Mouse (Mus musculus): ENCODE measurements around the gene Tmem62. TPM values are rescaled to one million over a fixed set of nuclear protein-coding genes. Genes with fewer than 3 reads are reported as not detected.
"Not testable (repeated sequence)": the region's sequence is repeated elsewhere in the genome, so short reads cannot be mapped to it uniquely, and the experiment has no call there.

Tmem62 gene
- polyA plus RNA-seq, 1 experiment from 2014 or later = 4.6 TPM

- no peak overlapping the region for H3K4me2 ChIP-seq
- no peak overlapping the region for H3K9ac ChIP-seq
- 92% methylated on average over 4 of the region's 4 CpGs for WGBS
- H3K27me3 ChIP-seq = no peaks in the 10 kb centered on the region
- H3K27ac ChIP-seq = no peak overlapping the region
- peaks cover 26% of the 10 kb centered on the region for H3K4me1 ChIP-seq
- no peaks in the 10 kb centered on the region for H3K9me3 ChIP-seq (replicated peaks)
- H3K36me3 ChIP-seq (ENCODE audit: poor library complexity, severe bottlenecking) = no peaks in the 10 kb centered on the region
- no peak overlapping the region for H3K4me3 ChIP-seq
- ATAC-seq = no peak
Observed at GRCm38 (mm10) chr2:120971766-120972165, 5.1 kb upstream of the Tmem62 start.

GRCm38 (mm10) chr2:120972257-120972656, 4.6 kb upstream of the Tmem62 start:
- H3K36me3 ChIP-seq (ENCODE audit: poor library complexity, severe bottlenecking); ATAC-seq: not testable (repeated sequence)
- 96% methylated on average over 8 of the region's 8 CpGs for WGBS

GRCm38 (mm10) chr2:120972964-120973363, 3.9 kb upstream of the Tmem62 start:
- 15% methylated on average over 5 of the region's 5 CpGs for WGBS
- H3K27me3 ChIP-seq = no peaks in the 10 kb centered on the region

More at GRCm38 (mm10) chr2:120972257-120972656, 4.6 kb upstream of the Tmem62 start:
- H3K27me3 ChIP-seq; H3K9me3 ChIP-seq (replicated peaks); H3K27ac ChIP-seq; H3K4me2 ChIP-seq; H3K9ac ChIP-seq; H3K4me3 ChIP-seq: not testable (repeated sequence)
- H3K4me1 ChIP-seq = peaks cover 24% of the 10 kb centered on the region

GRCm38 (mm10) chr2:120976308-120976707, 509 bp upstream of the Tmem62 start:
- no peak overlapping the region for H3K27ac ChIP-seq
- H3K36me3 ChIP-seq (ENCODE audit: poor library complexity, severe bottlenecking) = no peaks in the 10 kb centered on the region
- no peaks in the 10 kb centered on the region for H3K9me3 ChIP-seq (replicated peaks)
- 0 out of 2 replicates have a peak, but pooled peaks cover 10% of the 10 kb centered on the region for H3K4me1 ChIP-seq
- H3K4me3 ChIP-seq = no peak overlapping the region
- 0 out of 2 replicates have a peak overlapping the region, but pooled peaks have one; percentile 19 for H3K4me2 ChIP-seq
- no peaks in the 10 kb centered on the region for H3K27me3 ChIP-seq
- WGBS = 48% methylated on average over 4 of the region's 4 CpGs
- H3K9ac ChIP-seq = no peak overlapping the region
- no peak for ATAC-seq

More at GRCm38 (mm10) chr2:120972964-120973363, 3.9 kb upstream of the Tmem62 start:
- Histone ChIP-seq H3K9me3 (replicated peaks) (no peaks in the 10 kb centered on the region), H3K4me3 (no peak overlapping the region), H3K9ac (no peak overlapping the region), H3K36me3 (ENCODE audit: poor library complexity, severe bottlenecking) (no peaks in the 10 kb centered on the region), H3K4me1 (peaks cover 29% of the 10 kb centered on the region), H3K4me2 (no peak overlapping the region), H3K27ac (no peak overlapping the region)
- ATAC-seq = no peak

GRCm38 (mm10) chr2:120977926-120978692, 1.3 kb downstream of the Tmem62 start:
- 83% methylated on average over 8 of the region's 8 CpGs for WGBS
- Histone ChIP-seq H3K27ac (no peak overlapping the region), H3K27me3 (no peaks in the 10 kb centered on the region), H3K4me3 (peak overlapping the region; percentile 71), H3K4me2 (peak overlapping the region; percentile 93), H3K4me1 (0 out of 2 replicates have a peak, but pooled peaks cover 6% of the 10 kb centered on the region), H3K36me3 (ENCODE audit: poor library complexity, severe bottlenecking) (no peaks in the 10 kb centered on the region), H3K9me3 (replicated peaks) (no peaks in the 10 kb centered on the region), H3K9ac (peak overlapping the region; percentile 79; the same call in 1 of the 2 replicates)
- ATAC-seq = 0 out of 2 replicates have a peak, but pooled peaks have one; percentile 31

- Histone ChIP-seq H3K27ac (no peak overlapping the region), H3K4me2 (no peak overlapping the region), H3K4me3 (no peak overlapping the region), H3K9ac (no peak overlapping the region), H3K36me3 (ENCODE audit: poor library complexity, severe bottlenecking) (no peaks in the 10 kb centered on the region), H3K27me3 (no peaks in the 10 kb centered on the region), H3K9me3 (replicated peaks) (no peaks in the 10 kb centered on the region), H3K4me1 (0 out of 2 replicates have a peak, but pooled peaks cover 6% of the 10 kb centered on the region)
- WGBS = 44% methylated on average over 2 of the region's 2 CpGs
- no peak for ATAC-seq
Observed at GRCm38 (mm10) chr2:120978693-120979037, 1.8 kb downstream of the Tmem62 start.

- Histone ChIP-seq H3K4me1 (0 out of 2 replicates have a peak, but pooled peaks cover 6% of the 10 kb centered on the region), H3K4me3 (no peak overlapping the region), H3K36me3 (ENCODE audit: poor library complexity, severe bottlenecking) (no peaks in the 10 kb centered on the region), H3K4me2 (no peak overlapping the region), H3K9ac (no peak overlapping the region), H3K9me3 (replicated peaks) (no peaks in the 10 kb centered on the region), H3K27ac (no peak overlapping the region), H3K27me3 (no peaks in the 10 kb centered on the region)
- 93% methylated on average over 1 of the region's 1 CpGs for WGBS
- ATAC-seq = no peak
Observed at GRCm38 (mm10) chr2:120979819-120980218, 3.0 kb downstream of the Tmem62 start.

GRCm38 (mm10) chr2:120980861-120981260, 4.0 kb downstream of the Tmem62 start:
- Histone ChIP-seq H3K9ac (no peak overlapping the region), H3K36me3 (ENCODE audit: poor library complexity, severe bottlenecking) (no peaks in the 10 kb centered on the region), H3K9me3 (replicated peaks) (no peaks in the 10 kb centered on the region), H3K4me1 (0 out of 2 replicates have a peak, but pooled peaks cover 6% of the 10 kb centered on the region), H3K4me2 (no peak overlapping the region), H3K27ac (no peak overlapping the region), H3K27me3 (no peaks in the 10 kb centered on the region), H3K4me3 (no peak overlapping the region)
- 74% methylated on average over 2 of the region's 2 CpGs for WGBS
- ATAC-seq = no peak

- no peak overlapping the region for H3K27ac ChIP-seq
- no peaks in the 10 kb centered on the region for H3K36me3 ChIP-seq (ENCODE audit: poor library complexity, severe bottlenecking)
- no peak overlapping the region for H3K4me3 ChIP-seq
- no peak overlapping the region for H3K4me2 ChIP-seq
- H3K9me3 ChIP-seq (replicated peaks) = no peaks in the 10 kb centered on the region
- ATAC-seq = no peak
- no peaks in the 10 kb centered on the region for H3K4me1 ChIP-seq
- WGBS = 13% methylated on average over 2 of the region's 2 CpGs
- no peaks in the 10 kb centered on the region for H3K27me3 ChIP-seq
- H3K9ac ChIP-seq = no peak overlapping the region
Observed at GRCm38 (mm10) chr2:120983611-120984010, 6.8 kb downstream of the Tmem62 start.

- Histone ChIP-seq H3K4me3 (no peak overlapping the region), H3K9me3 (replicated peaks) (no peaks in the 10 kb centered on the region), H3K9ac (no peak overlapping the region), H3K4me1 (no peaks in the 10 kb centered on the region), H3K4me2 (no peak overlapping the region), H3K36me3 (ENCODE audit: poor library complexity, severe bottlenecking) (no peaks in the 10 kb centered on the region), H3K27me3 (no peaks in the 10 kb centered on the region), H3K27ac (no peak overlapping the region)
- ATAC-seq = no peak
- WGBS = 95% methylated on average over 1 of the region's 1 CpGs
Observed at GRCm38 (mm10) chr2:120985241-120985640, 8.4 kb downstream of the Tmem62 start.

GRCm38 (mm10) chr2:120991196-120991595, 14.4 kb downstream of the Tmem62 start:
- no peaks in the 10 kb centered on the region for H3K36me3 ChIP-seq (ENCODE audit: poor library complexity, severe bottlenecking)
- H3K4me1 ChIP-seq = no peaks in the 10 kb centered on the region
- WGBS = 71% methylated on average over 4 of the region's 4 CpGs
- H3K9me3 ChIP-seq (replicated peaks) = no peaks in the 10 kb centered on the region
- H3K4me2 ChIP-seq = no peak overlapping the region
- no peaks in the 10 kb centered on the region for H3K27me3 ChIP-seq
- no peak for ATAC-seq
- H3K9ac ChIP-seq = no peak overlapping the region
- no peak overlapping the region for H3K4me3 ChIP-seq
- H3K27ac ChIP-seq = no peak overlapping the region

- not testable (repeated sequence) for H3K27me3 ChIP-seq; H3K4me1 ChIP-seq; H3K27ac ChIP-seq; ATAC-seq; H3K9ac ChIP-seq; H3K36me3 ChIP-seq (ENCODE audit: poor library complexity, severe bottlenecking); H3K4me2 ChIP-seq; H3K4me3 ChIP-seq; H3K9me3 ChIP-seq (replicated peaks)
- 72% methylated on average over 1 of the region's 1 CpGs for WGBS
Observed at GRCm38 (mm10) chr2:120996607-120997006, 19.8 kb downstream of the Tmem62 start.

Measured in forebrain, embryonic 13.5 days (tissue).